Mouse (Mus musculus) B cell, adult 2 months (primary cell): ENCODE measurements at regions not wholly inside any gene's neighbourhood (a gene's known extent, or its start where the extent isn't known, plus 50 kb on each side); places are given as distances from the start of the nearest gene placed in this dataset.
"Not testable (repeated sequence)": the region's sequence is repeated elsewhere in the genome, so short reads cannot be mapped to it uniquely, and the experiment has no call there.

Experiments used
- DNase-seq, 2 experiments: peaks; one replicate each; pipeline ENCODE4 v3.0.0; 2022

DNA sequence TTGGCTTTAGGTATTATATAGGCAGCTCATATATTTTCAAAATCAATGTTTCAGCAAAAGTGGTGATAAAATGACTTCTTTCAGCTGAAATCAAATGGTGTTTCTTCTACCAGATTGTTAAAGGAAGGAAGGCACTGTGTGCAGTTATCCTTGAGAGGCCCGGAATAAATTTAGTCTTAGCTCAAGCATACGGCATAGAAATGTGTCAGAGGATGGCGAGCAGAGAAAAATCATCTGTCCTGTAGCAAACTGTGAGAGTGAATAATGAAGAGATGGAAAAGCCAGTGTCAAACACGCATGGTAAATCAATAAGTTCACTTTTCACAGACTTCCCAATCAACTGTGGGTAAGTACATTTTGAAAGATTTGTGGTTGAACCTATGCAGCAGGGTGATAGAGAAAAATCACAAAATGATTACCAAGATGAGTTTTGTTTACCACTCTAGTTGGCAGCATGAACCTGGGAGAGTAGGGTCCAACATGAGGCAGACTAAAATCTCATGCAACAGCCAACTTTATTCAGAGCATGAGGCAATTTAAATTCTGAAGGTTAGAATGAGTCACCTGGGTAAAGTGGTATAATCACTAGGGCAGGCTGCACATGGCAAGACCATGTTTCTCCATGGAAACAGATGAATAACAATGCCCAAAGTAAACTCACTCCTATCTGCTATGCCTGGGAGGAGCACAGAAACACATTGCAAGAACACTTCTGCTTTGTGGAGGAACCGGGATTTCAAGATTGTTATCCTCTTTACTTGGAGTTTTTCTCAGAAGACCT is 55.7 kb downstream of the AI429214 start:
- no peak for DNase-seq

- DNase-seq: no peak
These were observed 56.7 kb downstream of the AI429214 start for GRCm38 (mm10) chr8:37049969-37050683.

DNA sequence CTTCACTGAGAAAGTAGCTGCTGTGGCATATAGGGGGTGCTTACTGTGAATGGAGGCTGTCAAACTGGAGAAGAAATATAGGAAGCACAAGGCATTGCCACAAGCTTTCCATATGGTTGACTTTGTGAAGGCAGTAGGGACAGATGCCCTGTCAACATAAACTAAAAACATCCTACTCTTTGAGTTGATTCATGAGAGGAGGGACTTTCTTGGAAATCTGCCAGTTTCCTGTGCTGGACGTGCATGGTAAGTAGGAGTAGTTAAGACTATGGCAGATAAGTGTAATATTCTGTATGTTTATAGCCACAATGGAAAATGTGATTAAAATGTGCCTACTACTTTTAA is 57.3 kb downstream of the AI429214 start:
- DNase-seq: no peak

GRCm38 (mm10) chr8:37056376-37056775 is 63.0 kb downstream of the AI429214 start:
- DNase-seq: no peak

DNA sequence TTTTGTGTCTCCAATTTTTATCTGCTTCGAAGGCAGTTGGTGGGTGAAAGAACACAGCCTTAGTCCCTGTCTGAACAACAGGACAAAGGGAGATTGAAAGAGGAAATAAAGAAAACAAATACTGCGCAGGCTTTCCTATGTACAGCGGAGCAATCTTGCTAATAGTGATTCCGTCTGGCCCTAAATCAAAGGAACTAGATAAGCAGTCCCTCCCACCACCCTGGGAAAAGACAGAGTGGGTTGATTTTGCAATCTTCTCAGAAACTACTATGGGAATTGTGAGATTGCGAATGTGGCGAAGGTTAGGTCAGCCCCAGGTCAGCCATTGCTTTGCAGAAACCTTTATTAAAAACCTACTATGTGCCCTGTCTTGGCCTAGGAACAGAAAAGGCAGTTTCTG is 65.0 kb downstream of the AI429214 start:
- no peak for DNase-seq

DNA sequence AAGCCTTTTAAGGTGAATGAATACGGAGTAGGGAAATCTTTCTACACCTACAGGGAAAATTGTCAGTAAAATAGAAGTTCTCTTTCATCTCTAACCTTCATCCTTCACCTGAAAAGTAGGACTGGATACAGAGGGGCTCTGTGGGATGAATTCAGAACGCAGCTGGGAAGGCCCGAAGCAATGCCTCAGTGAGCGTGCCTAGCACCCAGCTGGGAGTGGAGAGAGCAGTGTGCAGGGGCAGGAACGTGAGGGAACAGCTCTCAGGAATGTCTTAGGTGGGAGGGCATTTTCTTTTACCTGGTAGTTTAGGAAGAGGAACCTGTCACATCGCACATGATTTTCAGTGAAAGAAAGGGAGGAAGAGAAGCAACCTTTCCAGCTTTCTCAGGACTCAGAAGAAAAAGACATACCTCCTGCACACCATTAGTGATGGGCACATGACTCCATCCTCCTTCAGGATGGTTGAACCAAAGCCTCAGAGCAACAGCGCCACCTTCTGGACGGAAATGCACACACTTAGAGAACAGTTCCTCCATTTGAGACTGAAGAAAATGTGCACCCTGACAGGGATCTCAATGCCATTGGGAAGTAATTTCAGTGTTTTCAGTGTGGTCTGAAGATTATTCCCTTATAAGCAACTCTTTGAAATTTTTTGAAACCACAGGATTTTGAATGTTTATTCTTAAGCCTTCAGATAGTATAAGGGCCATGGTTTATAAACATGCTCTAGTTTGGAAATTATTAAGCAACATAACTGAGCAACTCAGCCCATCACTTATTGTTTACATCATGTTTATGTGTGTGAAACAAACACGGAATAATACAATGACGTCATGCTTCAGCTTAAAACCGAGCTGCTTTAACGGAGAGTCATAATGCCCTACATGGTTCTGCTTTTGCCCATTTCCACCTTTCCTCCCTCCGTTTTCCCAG is 68.9 kb downstream of the AI429214 start:
- peak; percentile 2 to 8 for DNase-seq

DNA sequence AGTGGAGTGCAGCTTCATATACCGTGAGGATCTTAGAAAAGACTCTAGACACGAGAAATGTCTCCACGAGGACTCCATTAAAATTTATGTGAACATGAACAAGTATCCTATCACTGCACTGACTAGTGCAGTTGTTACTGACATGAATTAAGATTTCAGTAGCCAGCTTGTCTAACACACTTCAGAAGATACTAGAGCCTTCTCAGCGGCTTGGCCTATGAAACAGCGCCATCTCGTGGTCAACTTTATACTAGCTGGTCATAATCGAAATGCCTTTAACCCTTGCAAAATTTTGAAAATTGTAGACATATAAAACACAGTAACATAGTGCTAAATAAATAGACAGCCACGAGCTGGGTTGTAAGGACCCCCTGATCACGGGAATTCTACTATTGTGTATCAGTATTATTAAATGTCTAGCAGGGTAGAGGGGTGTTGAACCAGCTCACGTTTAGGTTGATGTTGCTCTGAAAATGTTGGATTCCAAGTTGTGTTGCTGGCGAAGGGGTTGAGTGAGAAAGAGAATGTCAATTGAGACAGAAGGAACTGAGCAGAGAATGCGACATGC is 70.4 kb downstream of the AI429214 start:
- DNase-seq: peak; percentile 33 to 38

- DNase-seq: no peak
These were observed 79.5 kb downstream of the AI429214 start for GRCm38 (mm10) chr8:37072905-37073304.

GRCm38 (mm10) chr8:37099727-37100126 is 106.3 kb downstream of the AI429214 start:
- DNase-seq: no peak

DNA sequence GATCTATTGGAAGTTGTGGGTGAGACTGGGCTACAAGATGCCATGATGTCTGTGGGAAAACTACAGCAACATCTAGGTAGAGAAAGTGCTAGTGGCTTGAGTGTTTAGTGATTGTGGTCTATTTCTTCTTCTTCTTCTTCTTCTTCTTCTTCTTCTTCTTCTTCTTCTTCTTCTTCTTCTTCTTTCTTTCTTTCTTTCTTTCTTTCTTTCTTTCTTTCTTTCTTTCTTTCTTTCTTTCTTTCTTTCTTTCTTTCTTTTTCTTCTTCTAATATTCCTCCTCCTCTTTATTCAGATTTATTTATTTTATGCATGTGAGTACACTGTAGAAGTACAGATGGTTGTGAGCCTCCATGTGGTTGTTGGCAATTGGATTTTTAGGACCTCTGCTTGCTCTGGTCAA is 119.0 kb downstream of the AI429214 start:
- not testable (repeated sequence) for DNase-seq

- no peak for DNase-seq
These were observed 132.4 kb downstream of the AI429214 start for GRCm38 (mm10) chr8:37125834-37126233.

DNA sequence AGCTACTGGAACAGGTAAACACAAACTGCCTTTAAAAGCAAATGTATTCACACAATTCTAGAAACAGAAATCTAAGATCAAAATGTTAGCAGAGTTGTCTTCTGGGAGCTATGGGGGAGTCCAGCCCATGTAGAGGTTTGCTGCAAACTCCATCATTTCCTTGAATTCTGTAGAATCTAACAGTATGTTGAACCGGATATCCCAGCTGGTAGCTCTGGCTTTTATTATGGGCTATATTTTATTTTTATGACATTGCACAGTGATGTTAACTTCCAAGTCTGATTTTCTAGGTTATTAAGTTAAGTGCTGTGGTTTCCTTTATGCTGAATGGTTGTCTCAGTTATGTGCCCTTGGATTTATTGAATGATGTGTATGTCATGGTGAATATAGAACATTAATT is 136.3 kb downstream of the AI429214 start:
- DNase-seq: no peak

GRCm38 (mm10) chr8:37131988-37132387 is 138.6 kb downstream of the AI429214 start:
- DNase-seq: no peak

DNA sequence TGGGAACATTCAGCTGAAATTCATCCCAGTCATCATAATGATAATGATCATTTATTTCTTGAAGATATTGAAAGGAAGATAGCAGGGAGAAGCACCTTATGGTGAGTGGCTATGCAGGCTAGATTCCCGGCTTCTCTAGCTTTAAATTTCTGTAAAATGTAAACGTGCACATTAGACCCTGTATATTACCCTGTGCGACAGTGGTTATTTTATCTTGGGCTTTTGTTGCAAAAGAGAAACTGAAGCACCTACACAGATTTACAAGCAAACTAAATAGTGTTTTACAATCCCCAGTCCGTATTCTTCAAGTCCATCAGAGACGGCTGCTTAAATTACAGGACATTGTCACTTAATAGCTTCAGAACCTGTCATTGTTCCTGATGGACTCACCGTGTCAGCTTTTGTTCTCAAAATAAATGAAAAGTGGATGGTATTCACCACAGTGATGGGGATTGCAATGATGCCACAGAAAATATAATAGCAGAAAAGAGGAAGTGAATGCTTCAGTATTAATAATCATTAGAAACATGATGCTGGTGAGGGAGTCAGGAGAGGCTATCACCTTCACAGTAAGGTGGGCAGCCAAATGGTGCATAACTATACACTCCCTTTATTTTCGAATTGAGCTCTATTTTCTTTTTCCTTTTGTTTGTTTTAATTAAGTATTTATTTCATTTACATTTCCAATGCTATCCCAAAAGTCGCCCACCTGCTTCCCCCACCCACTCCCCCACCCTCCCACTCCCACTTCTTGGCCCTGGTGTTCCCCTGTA is 141.0 kb downstream of the AI429214 start:
- no peak for DNase-seq

- no peak for DNase-seq
These were observed 156.9 kb downstream of the AI429214 start for GRCm38 (mm10) chr8:37150286-37150685.

- no peak for DNase-seq
These were observed 161.0 kb downstream of the AI429214 start for GRCm38 (mm10) chr8:37154361-37154760.

- DNase-seq: no peak
These were observed 161.5 kb downstream of the AI429214 start for GRCm38 (mm10) chr8:37154946-37155345.

GRCm38 (mm10) chr8:37159481-37159880 is 166.1 kb downstream of the AI429214 start:
- DNase-seq: no peak

GRCm38 (mm10) chr8:37196859-37197258 is 203.5 kb downstream of the AI429214 start:
- no peak for DNase-seq

DNA sequence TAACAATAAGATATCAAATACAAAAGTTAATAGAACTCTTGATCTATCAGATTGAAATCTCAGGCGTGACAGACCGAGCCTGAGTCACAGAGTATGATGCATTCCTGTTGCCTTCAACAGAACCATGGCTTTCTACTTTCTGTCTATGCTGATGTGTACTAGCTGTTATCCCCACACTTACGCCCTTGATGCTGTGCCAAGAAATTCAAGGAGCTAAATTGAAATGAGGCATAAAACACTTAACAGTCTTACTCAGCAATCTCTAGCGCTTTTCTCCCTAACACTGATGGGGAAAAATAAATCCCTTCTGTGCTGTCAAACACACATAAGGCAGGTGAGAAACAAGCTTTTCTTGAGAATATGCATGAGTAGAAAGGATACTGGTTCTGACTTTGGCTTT is 222.5 kb downstream of the AI429214 start:
- no peak for DNase-seq

DNA sequence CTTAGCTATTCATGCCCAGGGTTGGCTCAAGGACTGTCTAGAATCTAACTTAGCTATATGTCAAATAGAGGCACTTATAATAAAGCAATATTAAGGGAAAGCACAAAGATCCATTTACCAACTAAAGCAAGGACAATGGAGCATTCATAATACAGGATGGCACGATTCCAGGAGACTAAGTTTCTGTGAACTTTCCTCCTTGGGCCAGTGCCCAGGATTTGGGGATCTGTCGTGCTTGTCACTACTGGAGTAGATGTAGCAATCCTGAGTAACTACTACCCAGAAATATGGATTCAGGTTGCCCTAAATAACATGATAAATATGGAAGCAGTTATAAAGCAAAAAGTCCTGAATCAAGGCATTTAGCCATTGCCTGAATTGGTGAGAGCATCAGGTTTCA is 233.7 kb downstream of the AI429214 start:
- DNase-seq: no peak

GRCm38 (mm10) chr8:37237306-37237705 is 243.9 kb downstream of the AI429214 start:
- no peak for DNase-seq
